Mouse (Mus musculus): ENCODE data around the gene Grsf1.

GRCm38 (mm10) chr5:88721565-88722212 is 45.7 kb upstream of the Grsf1 start:
- no peak for TF ChIP-seq CTCF (conservative IDR thresholded peaks at IDR 0.05; ENCODE audit: low read length)
- TF ChIP-seq NANOG (IDR thresholded peaks at IDR 0.05; ENCODE audit: borderline replicate concordance, low read length): no peak
- TF ChIP-seq POU5F1 (IDR thresholded peaks at IDR 0.05; ENCODE audit: borderline replicate concordance, low read length): no peak
